Mouse (Mus musculus): Measurements from ENCODE around the gene Fstl4.

The Fstl4 gene

GRCm38 (mm10) chr11:53202459-53203250, 438.2 kb downstream of the Fstl4 start:
- no peak for DNase-seq (ENCODE audit: inconsistent ontology term)

GRCm38 (mm10) chr11:53210876-53211275, 446.4 kb downstream of the Fstl4 start:
- no peak for DNase-seq (ENCODE audit: inconsistent ontology term)

- DNase-seq (ENCODE audit: inconsistent ontology term): no peak
Observed at GRCm38 (mm10) chr11:53229011-53229410, 464.6 kb downstream of the Fstl4 start.

DNA sequence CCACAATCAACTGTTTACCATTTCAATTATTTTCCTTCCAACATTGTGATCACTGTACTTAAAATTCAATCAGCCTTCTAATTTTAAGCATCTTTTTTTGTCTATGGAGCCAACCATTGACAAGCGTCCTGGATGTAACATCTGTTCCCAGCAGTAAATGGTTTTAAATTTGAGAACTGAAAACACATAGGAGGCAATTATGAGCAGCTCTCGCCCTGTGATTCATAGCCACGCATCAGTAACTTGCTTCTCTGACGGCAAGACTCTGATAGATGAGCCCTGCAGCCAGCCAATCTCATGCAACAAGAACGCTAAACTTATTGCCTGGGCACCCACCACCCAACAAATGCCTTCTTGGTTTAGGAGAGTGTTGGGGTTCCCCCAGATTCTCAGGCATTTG, 467.4 kb downstream of the Fstl4 start:
- no peak for DNase-seq (ENCODE audit: inconsistent ontology term)

DNA sequence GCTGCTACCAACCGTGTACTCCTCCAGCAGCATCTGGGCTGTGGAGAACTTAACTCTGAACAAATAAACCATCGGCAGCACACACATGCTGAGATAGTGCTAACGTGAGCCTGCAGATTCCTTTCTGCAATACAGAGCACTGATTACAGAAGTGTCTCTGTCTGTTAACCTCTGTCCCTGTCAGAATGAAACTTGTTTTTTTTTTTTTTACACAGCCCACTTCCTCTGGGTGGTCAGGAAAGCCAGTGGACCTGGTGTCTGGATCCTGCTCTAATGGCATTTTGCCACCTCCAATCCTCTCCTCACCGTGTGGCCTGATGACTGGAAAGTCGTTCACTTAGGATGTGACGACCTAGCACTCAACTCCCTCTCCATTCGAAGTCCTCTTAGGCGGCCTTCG, 469.2 kb downstream of the Fstl4 start:
- no peak for DNase-seq (ENCODE audit: inconsistent ontology term)

All from Muller cell, postnatal 12 days (primary cell).